Mouse (Mus musculus) megakaryocyte progenitor cell, adult 5-6 weeks (primary cell): ENCODE measurements around the gene Clcn2. TPM values are rescaled to one million over a fixed set of nuclear protein-coding genes. Genes with fewer than 3 reads are reported as not detected.
"Not testable (repeated sequence)": the region's sequence is repeated elsewhere in the genome, so short reads cannot be mapped to it uniquely, and the experiment has no call there.

ENCODE experiments used
- ATAC-seq: replicated peaks from 2 replicates; pipeline ENCODE4 v1.8.0; 2016; ENCODE audit warnings: mild to moderate bottlenecking, moderate TSS enrichment, inconsistent platforms; ENCODE audit not compliant: poor library complexity
- total RNA-seq, 2 experiments: library from RNA; stranded (forward) in 1 of 2; stranded (reverse) in 1 of 2; fragments of 157-497, 149-512 nt in 1 of 2; fragments of 200-1000 nt in 1 of 2; gene quantifications; 2 replicates each; pipeline versions ENCODE4 v1.2.3 to v1.2.4; 2015 to 2017

Gene Clcn2
- total RNA-seq, 2 experiments from 2014 or later = 1.3 to 1.6 TPM

GRCm38 (mm10) chr16:20670291-20670690, 47.3 kb downstream of the Clcn2 start:
- no peak for ATAC-seq

GRCm38 (mm10) chr16:20668013-20668412, 49.5 kb downstream of the Clcn2 start, which contains the start of gene Eif4g1:
TSS of gene Eif4g1 (plus strand) at chr16:20668313.
- not testable (repeated sequence) for ATAC-seq

- ATAC-seq = no peak
Measured at GRCm38 (mm10) chr16:20657661-20658060, 59.9 kb downstream of the Clcn2 start.

GRCm38 (mm10) chr16:20653315-20653714, 64.2 kb downstream of the Clcn2 start:
- no peak for ATAC-seq

Other genes starting within 250 kb of the Clcn2 start
- gene Eif2b5, start 218.9 kb downstream of the Clcn2 start, total RNA-seq (2015) = 58.4 and 64.7 TPM in 2 replicates
- gene Eif2b5, start 218.9 kb downstream of the Clcn2 start, total RNA-seq (2017) = 85.8 and 87.2 TPM in 2 replicates
- gene Dvl3, start 200.8 kb downstream of the Clcn2 start, total RNA-seq (2015) = 23.5 and 26.7 TPM in 2 replicates
- 3.2 and 3.3 TPM in 2 replicates for gene Dvl3, start 200.8 kb downstream of the Clcn2 start, total RNA-seq (2017)
- gene Ap2m1, start 182.3 kb downstream of the Clcn2 start, total RNA-seq (2015) = 234 and 286 TPM in 2 replicates
- 143 and 149 TPM in 2 replicates for gene Ap2m1, start 182.3 kb downstream of the Clcn2 start, total RNA-seq (2017)
- gene Abcf3, start 169.2 kb downstream of the Clcn2 start, total RNA-seq (2015) = 21.9 and 28.5 TPM in 2 replicates
- 28.4 and 35.7 TPM in 2 replicates for gene Abcf3, start 169.2 kb downstream of the Clcn2 start, total RNA-seq (2017)
- not detected in 2 replicates for gene Vwa5b2, start 128.3 kb downstream of the Clcn2 start, total RNA-seq (2015)
- gene Vwa5b2, start 128.3 kb downstream of the Clcn2 start, total RNA-seq (2017) = not detected in 2 replicates
- gene Eef1akmt4, start 106.2 kb downstream of the Clcn2 start, total RNA-seq (2015) = 38.4 and 46.5 TPM in 2 replicates
- gene Eef1akmt4, start 106.2 kb downstream of the Clcn2 start, total RNA-seq (2017) = 6.4 and 8.0 TPM in 2 replicates
- not detected in 2 replicates for gene Gm49333, start 106.1 kb downstream of the Clcn2 start, total RNA-seq (2015)
- gene Gm49333, start 106.1 kb downstream of the Clcn2 start, total RNA-seq (2017) = not detected in 2 replicates
- gene Alg3, start 106.0 kb downstream of the Clcn2 start, total RNA-seq (2015) = 33.2 and 38.5 TPM in 2 replicates
- 20.4 and 21.4 TPM in 2 replicates for gene Alg3, start 106.0 kb downstream of the Clcn2 start, total RNA-seq (2017)
- gene Camk2n2, start 96.5 kb downstream of the Clcn2 start, total RNA-seq (2015) = 0.42 and 0.59 TPM in 2 replicates
- 0.10 and 0.96 TPM in 2 replicates for gene Camk2n2, start 96.5 kb downstream of the Clcn2 start, total RNA-seq (2017)
- 0.20 and 0.32 TPM in 2 replicates for gene Ece2, start 87.9 kb downstream of the Clcn2 start, total RNA-seq (2015)
- gene Ece2, start 87.9 kb downstream of the Clcn2 start, total RNA-seq (2017) = 0.71 TPM in 1 of 2 replicates, not detected in the other
- gene Psmd2, start 66.1 kb downstream of the Clcn2 start, total RNA-seq (2015) = 113 and 133 TPM in 2 replicates
- 201 and 230 TPM in 2 replicates for gene Psmd2, start 66.1 kb downstream of the Clcn2 start, total RNA-seq (2017)
- gene Eif4g1, start 49.4 kb downstream of the Clcn2 start, total RNA-seq (2015) = 164 and 172 TPM in 2 replicates
- 305 and 366 TPM in 2 replicates for gene Eif4g1, start 49.4 kb downstream of the Clcn2 start, total RNA-seq (2017)
- not detected in 2 replicates for gene Fam131a, start 24.5 kb downstream of the Clcn2 start, total RNA-seq (2015)
- gene Fam131a, start 24.5 kb downstream of the Clcn2 start, total RNA-seq (2017) = 0.17 TPM in 1 of 2 replicates, not detected in the other
- gene Polr2h, start 81 bp downstream of the Clcn2 start, total RNA-seq (2015) = 75.3 and 99.4 TPM in 2 replicates
- 75.1 and 78.2 TPM in 2 replicates for gene Polr2h, start 81 bp downstream of the Clcn2 start, total RNA-seq (2017)
- gene Chrd, start 15.4 kb upstream of the Clcn2 start, total RNA-seq (2015) = not detected in 2 replicates
- gene Chrd, start 15.4 kb upstream of the Clcn2 start, total RNA-seq (2017) = not detected in 2 replicates
- not detected in 2 replicates for gene Thpo, start 16.8 kb upstream of the Clcn2 start, total RNA-seq (2015)
- not detected in 2 replicates for gene Thpo, start 16.8 kb upstream of the Clcn2 start, total RNA-seq (2017)